Mouse (Mus musculus) ZHBTc4 (cell line): Measurements from ENCODE around the gene Gm21149.
"Not testable (repeated sequence)": the region's sequence is repeated elsewhere in the genome, so short reads cannot be mapped to it uniquely, and the experiment has no call there.

Source experiments
- DNase-seq: peaks from one replicate; pipeline ENCODE4 v3.0.0-alpha.2; 2011; ENCODE audit warnings: low read depth, low spot score

The Gm21149 gene

DNA sequence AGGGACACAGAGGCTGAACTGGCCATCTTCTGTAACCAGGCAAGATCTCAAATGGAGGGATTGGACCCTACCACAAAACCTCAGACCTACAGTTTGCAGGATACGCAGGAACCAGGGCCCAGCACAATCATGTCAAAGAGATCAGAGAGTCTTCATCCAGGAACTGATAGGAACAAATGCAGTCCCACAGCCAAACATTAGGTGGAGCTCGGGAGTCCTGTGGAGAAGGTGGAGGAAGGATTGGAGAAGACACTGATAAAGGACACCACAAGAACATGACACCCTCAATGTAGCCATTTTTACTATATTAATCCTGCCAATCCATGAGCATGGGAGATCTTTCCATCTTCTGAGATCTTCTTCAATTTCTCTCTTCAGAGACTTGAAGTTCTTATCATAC is 12.8 kb downstream of the Gm21149 start:
- DNase-seq = not testable (repeated sequence)

DNA sequence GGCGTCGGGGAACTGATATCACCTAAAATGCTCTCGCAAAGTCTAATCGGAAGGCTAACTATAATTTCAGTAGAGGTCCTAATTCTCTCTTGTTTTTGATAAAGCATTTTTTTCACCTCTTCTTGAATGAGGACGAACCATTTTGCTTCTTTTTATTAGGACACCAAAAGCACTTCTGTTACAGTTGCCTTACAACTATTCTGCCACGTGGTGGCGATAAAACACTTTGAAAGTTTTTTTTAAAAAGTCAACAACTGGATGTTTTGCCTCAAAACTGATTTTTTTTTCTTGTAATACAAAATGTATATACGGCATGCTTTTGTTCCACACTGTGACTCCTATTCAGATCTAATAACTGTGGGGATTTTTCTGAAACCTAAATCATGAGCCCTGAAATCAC is 14.7 kb downstream of the Gm21149 start:
- DNase-seq = peak; percentile 14

DNA sequence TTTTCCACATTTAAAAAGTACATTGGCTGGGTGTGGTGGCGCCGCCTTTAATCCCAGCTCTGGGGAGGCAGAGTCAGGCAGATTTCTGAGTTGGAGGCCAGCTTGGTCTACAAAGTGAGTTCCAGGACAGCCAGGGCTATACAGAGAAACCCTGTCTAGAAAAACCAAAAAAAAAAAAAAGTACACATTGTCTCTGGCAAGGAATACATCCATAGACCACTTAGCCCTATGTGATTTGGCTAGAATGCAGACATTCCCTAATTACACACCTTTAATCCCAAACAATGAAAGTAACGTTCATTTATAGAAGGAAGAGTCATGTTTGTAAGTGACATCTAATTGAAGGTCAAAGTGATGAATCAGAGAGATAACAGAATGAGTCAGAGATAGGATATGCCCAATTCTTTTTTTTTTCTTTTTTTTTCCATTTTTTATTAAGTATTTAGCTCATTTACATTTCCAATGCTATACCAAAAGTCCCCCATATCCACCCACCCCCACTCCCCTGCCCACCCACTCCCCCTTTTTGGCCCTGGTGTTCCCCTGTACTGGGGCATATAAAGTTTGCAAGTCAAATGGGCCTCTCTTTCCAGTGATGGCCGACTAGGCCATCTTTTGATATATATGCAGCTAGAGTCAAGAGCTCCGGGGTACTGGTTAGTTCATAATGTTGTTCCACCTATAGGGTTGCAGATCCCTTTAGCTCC is 18.3 kb downstream of the Gm21149 start:
- not testable (repeated sequence) for DNase-seq
